Mouse (Mus musculus) megakaryocyte progenitor cell, adult 5-6 weeks (primary cell): Measurements from ENCODE around the gene Tph2. TPM values are rescaled to one million over a fixed set of nuclear protein-coding genes. Genes with fewer than 3 reads are reported as not detected.

Source experiments
- total RNA-seq, 2 experiments: library from RNA; stranded (forward) in 1 of 2; stranded (reverse) in 1 of 2; fragments of 157-497, 149-512 nt in 1 of 2; fragments of 200-1000 nt in 1 of 2; gene quantifications; 2 replicates each; pipeline versions ENCODE4 v1.2.3 to v1.2.4; 2015 to 2017

The Tph2 gene
- total RNA-seq, 2 experiments from 2014 or later: not detected

Other genes starting within 250 kb of the Tph2 start
- gene Tbc1d15, start 66.4 kb upstream of the Tph2 start, total RNA-seq (2015): 73.8 and 83.1 TPM in 2 replicates
- gene Tbc1d15, start 66.4 kb upstream of the Tph2 start, total RNA-seq (2017): 39.5 and 45.7 TPM in 2 replicates
- gene Rab21, start 130.6 kb upstream of the Tph2 start, total RNA-seq (2015): 94.3 and 102 TPM in 2 replicates
- gene Rab21, start 130.6 kb upstream of the Tph2 start, total RNA-seq (2017): 46.5 and 49.5 TPM in 2 replicates
- gene Tmem19, start 177.5 kb upstream of the Tph2 start, total RNA-seq (2015): 13.1 and 14.3 TPM in 2 replicates
- 14.5 and 19.4 TPM in 2 replicates for gene Tmem19, start 177.5 kb upstream of the Tph2 start, total RNA-seq (2017)
- gene Thap2, start 199.4 kb upstream of the Tph2 start, total RNA-seq (2015): 8.8 and 14.2 TPM in 2 replicates
- 9.9 and 13.1 TPM in 2 replicates for gene Thap2, start 199.4 kb upstream of the Tph2 start, total RNA-seq (2017)
- gene Zfc3h1, start 199.9 kb upstream of the Tph2 start, total RNA-seq (2015): 34.4 and 51.9 TPM in 2 replicates
- gene Zfc3h1, start 199.9 kb upstream of the Tph2 start, total RNA-seq (2017): 23.2 and 32.0 TPM in 2 replicates